Mouse (Mus musculus) neural tube, embryonic 15.5 days (tissue): Measurements from ENCODE around the gene Nup62. TPM values are rescaled to one million over a fixed set of nuclear protein-coding genes. Genes with fewer than 3 reads are reported as not detected.
A peak's percentile ranks its signal among the peaks of the same experiment; 100 is the strongest.

Experiments
- ATAC-seq: fragments of 200-750 bp; cut with Nextera tagmentation; 2 replicates; pipeline ENCODE4 v1.8.0; 2017; ENCODE audit warnings: mild to moderate bottlenecking, moderate TSS enrichment, moderate library complexity; ENCODE audit not compliant: low FRiP score
- H3K27ac ChIP-seq: fragments of 300-500 bp; sonication (generic); replicated peaks from 2 replicates; pipeline ENCODE4 v1.5.1; 2015; ENCODE audit warnings: mild to moderate bottlenecking, inconsistent platforms
- H3K27me3 ChIP-seq: fragments of 300-500 bp; sonication (generic); replicated peaks from 2 replicates; pipeline ENCODE4 v1.6.1; 2015; ENCODE audit warnings: inconsistent platforms
- H3K36me3 ChIP-seq: fragments of 300-500 bp; sonication (generic); 2 replicates; pipeline ENCODE4 v1.6.1; 2015; ENCODE audit warnings: inconsistent platforms
- H3K4me1 ChIP-seq: fragments of 300-500 bp; sonication (generic); 2 replicates; pipeline ENCODE4 v1.6.1; 2015; ENCODE audit warnings: inconsistent platforms
- H3K4me2 ChIP-seq: fragments of 300-500 bp; sonication (generic); 2 replicates; pipeline ENCODE4 v1.6.1; 2015; ENCODE audit warnings: inconsistent platforms, mild to moderate bottlenecking, moderate library complexity
- H3K4me3 ChIP-seq: fragments of 300-500 bp; sonication (generic); replicated peaks from 2 replicates; pipeline ENCODE4 v1.5.1; 2015; ENCODE audit warnings: mild to moderate bottlenecking, inconsistent platforms
- H3K9ac ChIP-seq: fragments of 300-500 bp; sonication (generic); replicated peaks from 2 replicates; pipeline ENCODE4 v1.6.1; 2015; ENCODE audit warnings: mild to moderate bottlenecking, inconsistent platforms
- H3K9me3 ChIP-seq: fragments of 300-500 bp; sonication (generic); replicated peaks from 2 replicates; pipeline ENCODE4 v1.6.1; 2016; ENCODE audit warnings: inconsistent platforms
- WGBS: fragments of 180-500 bp; shearing (Covaris S2); methylation state at CpG from one replicate; pipeline ENCODE4 v1.1.7; 2015; ENCODE audit warnings: mixed read lengths; 5-methylcytosine and 5-hydroxymethylcytosine counted together
- polyA plus RNA-seq: library from polyadenylated mRNA; unstranded; fragments of >200 nt; fragmentation: Nextera tagmentation; extraction: Ambion mirVana; gene quantifications from 2 replicates; pipeline ENCODE4 v1.2.1, GENCODE M21; 2015

The Nup62 gene
- polyA plus RNA-seq, 1 experiment from 2014 or later = 40.7 TPM

DNA sequence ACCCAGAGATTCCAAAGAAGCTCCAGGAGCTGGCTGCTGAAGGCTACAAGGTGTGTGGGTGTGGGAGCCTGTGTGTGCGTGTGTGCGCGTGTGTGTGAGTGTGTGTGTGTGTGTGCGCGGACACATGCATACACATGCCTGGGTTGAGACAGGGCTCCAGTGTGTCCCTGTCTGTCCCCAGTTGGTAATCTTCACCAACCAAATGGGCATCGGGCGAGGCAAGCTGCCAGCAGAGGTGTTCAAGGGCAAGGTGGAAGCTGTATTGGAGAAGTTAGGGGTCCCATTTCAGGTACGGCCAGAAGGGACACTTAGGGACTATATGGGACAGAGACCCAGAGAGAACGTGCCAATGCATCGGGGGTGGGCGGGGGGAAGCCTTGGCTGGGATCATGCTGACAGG is 44.0 kb downstream of the Nup62 start:
- Histone ChIP-seq H3K27me3 (no peaks in the 10 kb centered on the region), H3K9ac (no peak overlapping the region), H3K27ac (no peak overlapping the region), H3K36me3 (peaks cover 37% of the 10 kb centered on the region), H3K9me3 (no peaks in the 10 kb centered on the region), H3K4me2 (no peak overlapping the region), H3K4me1 (peaks cover 62% of the 10 kb centered on the region), H3K4me3 (no peak overlapping the region)
- ATAC-seq = no peak
- WGBS = 90% methylated on average over 11 of the region's 11 CpGs

- WGBS = 60% methylated on average over 22 of the region's 22 CpGs
- no peak for ATAC-seq
Measured at GRCm38 (mm10) chr7:44860576-44861428, 44.9 kb downstream of the Nup62 start.

GRCm38 (mm10) chr7:44861429-44861816 is 45.5 kb downstream of the Nup62 start:
- Histone ChIP-seq H3K27me3 (no peaks in the 10 kb centered on the region), H3K4me3 (no peak overlapping the region), H3K9ac (no peak overlapping the region), H3K4me1 (peaks cover 65% of the 10 kb centered on the region), H3K27ac (peak overlapping the region; percentile 46), H3K9me3 (no peaks in the 10 kb centered on the region), H3K36me3 (peaks cover 42% of the 10 kb centered on the region), H3K4me2 (no peak overlapping the region)
- no peak for ATAC-seq
- 76% methylated on average over 14 of the region's 14 CpGs for WGBS

More at GRCm38 (mm10) chr7:44860576-44861428, 44.9 kb downstream of the Nup62 start:
- Histone ChIP-seq H3K27ac (peak overlapping the region; percentile 46), H3K4me2 (no peak overlapping the region), H3K36me3 (peaks cover 40% of the 10 kb centered on the region), H3K27me3 (no peaks in the 10 kb centered on the region), H3K4me3 (no peak overlapping the region), H3K9me3 (no peaks in the 10 kb centered on the region), H3K4me1 (peaks cover 63% of the 10 kb centered on the region), H3K9ac (peak overlapping the region; percentile 20; the same call in 1 of the 2 replicates)

- ATAC-seq = no peak
- H3K27ac ChIP-seq = no peak overlapping the region
- no peak overlapping the region for H3K9ac ChIP-seq
- no peaks in the 10 kb centered on the region for H3K27me3 ChIP-seq
- no peak overlapping the region for H3K4me2 ChIP-seq
- no peak overlapping the region for H3K4me3 ChIP-seq
- 87% methylated on average over 8 of the region's 8 CpGs for whole genome bisulfite sequencing
- H3K36me3 ChIP-seq = peaks cover 45% of the 10 kb centered on the region
- no peaks in the 10 kb centered on the region for H3K9me3 ChIP-seq
- peaks cover 70% of the 10 kb centered on the region for H3K4me1 ChIP-seq
Measured at GRCm38 (mm10) chr7:44862434-44862833, 46.5 kb downstream of the Nup62 start.

- Histone ChIP-seq H3K4me1 (peaks cover 71% of the 10 kb centered on the region), H3K9me3 (no peaks in the 10 kb centered on the region), H3K4me2 (no peak overlapping the region), H3K36me3 (peaks cover 45% of the 10 kb centered on the region), H3K9ac (no peak overlapping the region), H3K27ac (no peak overlapping the region), H3K4me3 (no peak overlapping the region), H3K27me3 (no peaks in the 10 kb centered on the region)
- no peak for ATAC-seq
- 91% methylated on average over 14 of the region's 14 CpGs for WGBS
Measured at GRCm38 (mm10) chr7:44863210-44863609, 47.3 kb downstream of the Nup62 start.

GRCm38 (mm10) chr7:44863982-44864494 is 48.1 kb downstream of the Nup62 start:
- Histone ChIP-seq H3K36me3 (peaks cover 45% of the 10 kb centered on the region), H3K9ac (no peak overlapping the region), H3K4me1 (peaks cover 70% of the 10 kb centered on the region), H3K4me2 (no peak overlapping the region), H3K27ac (no peak overlapping the region), H3K27me3 (no peaks in the 10 kb centered on the region), H3K9me3 (no peaks in the 10 kb centered on the region), H3K4me3 (no peak overlapping the region)
- ATAC-seq = no peak
- WGBS = 88% methylated on average over 11 of the region's 11 CpGs

GRCm38 (mm10) chr7:44864595-44865542 is 49.0 kb downstream of the Nup62 start:
- Histone ChIP-seq H3K4me1 (peaks cover 62% of the 10 kb centered on the region), H3K27me3 (no peaks in the 10 kb centered on the region), H3K9me3 (no peaks in the 10 kb centered on the region), H3K27ac (peak overlapping the region; percentile 68), H3K9ac (no peak overlapping the region), H3K4me2 (peak overlapping the region; percentile 80; the same call in 1 of the 2 replicates), H3K4me3 (no peak overlapping the region), H3K36me3 (peaks cover 45% of the 10 kb centered on the region)
- 83% methylated on average over 24 of the region's 24 CpGs for WGBS
- no peak for ATAC-seq

DNA sequence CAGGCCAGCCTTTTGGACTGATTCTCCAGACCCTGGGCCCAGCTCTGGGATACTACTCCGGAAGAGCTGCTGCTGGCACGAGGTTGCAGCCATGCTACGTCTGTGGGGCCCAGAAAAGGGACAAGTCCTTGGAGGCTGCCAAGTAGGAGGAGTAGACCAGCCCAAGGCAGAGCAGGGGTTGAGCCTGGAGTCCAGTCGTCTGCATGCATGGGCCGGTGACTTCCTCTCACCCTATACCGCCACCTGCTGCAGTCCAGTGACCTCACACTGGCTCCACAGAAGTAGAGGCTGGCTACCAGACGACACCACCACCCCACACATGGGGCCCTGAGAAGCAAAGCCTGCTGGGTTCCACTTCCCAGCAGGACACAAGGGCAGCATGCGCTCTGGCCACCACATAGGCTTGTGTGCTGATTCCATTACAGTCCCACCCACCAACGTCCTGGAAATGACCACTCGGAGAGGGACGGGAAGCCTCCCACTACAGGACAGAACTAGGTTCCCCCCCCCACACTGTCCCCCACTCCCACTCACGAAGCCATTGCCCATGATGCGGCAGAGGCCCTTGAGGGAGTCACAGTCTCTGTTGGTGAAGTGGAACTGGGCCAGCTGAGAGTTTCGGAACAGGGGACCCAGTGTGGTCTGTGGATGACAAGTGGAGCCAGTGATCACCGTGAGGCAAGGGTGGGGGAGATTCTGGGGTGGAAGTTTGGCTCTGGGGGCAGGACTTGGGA is 50.6 kb downstream of the Nup62 start:
- H3K4me1 ChIP-seq = peaks cover 56% of the 10 kb centered on the region
- ATAC-seq = no peak
- H3K4me3 ChIP-seq = peak overlapping the region; percentile 75
- peaks cover 43% of the 10 kb centered on the region for H3K36me3 ChIP-seq
- H3K9ac ChIP-seq = peak overlapping the region; percentile 9; the same call in 1 of the 2 replicates
- H3K9me3 ChIP-seq = no peaks in the 10 kb centered on the region
- peak overlapping the region; percentile 68 for H3K27ac ChIP-seq
- H3K4me2 ChIP-seq = peak overlapping the region; percentile 80
- no peaks in the 10 kb centered on the region for H3K27me3 ChIP-seq
- WGBS = 50% methylated on average over 15 of the region's 15 CpGs

GRCm38 (mm10) chr7:44867010-44867702 is 51.3 kb downstream of the Nup62 start:
- Histone ChIP-seq H3K4me2 (peak overlapping the region; percentile 80), H3K9ac (peak overlapping the region; percentile 96), H3K4me1 (peaks cover 55% of the 10 kb centered on the region), H3K27me3 (no peaks in the 10 kb centered on the region), H3K36me3 (peaks cover 36% of the 10 kb centered on the region), H3K4me3 (peak overlapping the region; percentile 75), H3K9me3 (no peaks in the 10 kb centered on the region), H3K27ac (peak overlapping the region; percentile 68; the same call in 1 of the 2 replicates)
- ATAC-seq = no peak
- 77% methylated on average over 19 of the region's 19 CpGs for WGBS

- H3K27ac ChIP-seq = peak overlapping the region; percentile 99; the same call in 1 of the 2 replicates
- 47% methylated on average over 9 of the region's 9 CpGs for WGBS
Measured at GRCm38 (mm10) chr7:44867802-44868201, 51.9 kb downstream of the Nup62 start.

More at GRCm38 (mm10) chr7:44867802-44868201, 51.9 kb downstream of the Nup62 start:
- no peak for ATAC-seq
- Histone ChIP-seq H3K4me1 (peaks cover 55% of the 10 kb centered on the region), H3K27me3 (no peaks in the 10 kb centered on the region), H3K4me3 (peak overlapping the region; percentile 75), H3K9ac (peak overlapping the region; percentile 96), H3K36me3 (peaks cover 29% of the 10 kb centered on the region), H3K9me3 (no peaks in the 10 kb centered on the region), H3K4me2 (peak overlapping the region; percentile 80)
